Mouse (Mus musculus): ENCODE data around the gene Amfr. TPM values are rescaled to one million over a fixed set of nuclear protein-coding genes. Genes with fewer than 3 reads are reported as not detected.

Amfr gene
- polyA plus RNA-seq, 1 experiment from 2014 or later: 27.8 TPM

GRCm38 (mm10) chr8:93998961-93999360, 13.7 kb downstream of the Amfr start:
- ATAC-seq (ENCODE audit: insufficient read depth, low FRiP score): no peak

GRCm38 (mm10) chr8:93989739-93990138, 22.9 kb downstream of the Amfr start:
- no peak for ATAC-seq (ENCODE audit: insufficient read depth, low FRiP score)
- Histone ChIP-seq H3K4me2 (ENCODE audit: low read depth, low read length) (no peak overlapping the region), H3K9me3 (replicated peaks; ENCODE audit: control insufficient read depth, low read length) (no peaks in the 10 kb centered on the region), H3K4me1 (ENCODE audit: control insufficient read depth, insufficient read depth, low read length) (no peaks in the 10 kb centered on the region), H3K36me3 (ENCODE audit: control insufficient read depth, insufficient read depth, low read length) (peaks cover 21% of the 10 kb centered on the region), H3K4me3 (replicated peaks; ENCODE audit: low read length) (no peak overlapping the region), H3K27me3 (ENCODE audit: control insufficient read depth, insufficient read depth, low read length) (no peaks in the 10 kb centered on the region), H3K9ac (ENCODE audit: low read length) (no peak overlapping the region), H3K27ac (ENCODE audit: low read length) (no peak overlapping the region)
- 84% methylated on average over 4 of the region's 4 CpGs for WGBS

More at GRCm38 (mm10) chr8:93998961-93999360, 13.7 kb downstream of the Amfr start:
- 100% methylated on average over 2 of the region's 2 CpGs for WGBS
- Histone ChIP-seq H3K27me3 (ENCODE audit: control insufficient read depth, insufficient read depth, low read length) (no peaks in the 10 kb centered on the region), H3K4me1 (ENCODE audit: control insufficient read depth, insufficient read depth, low read length) (no peaks in the 10 kb centered on the region), H3K36me3 (ENCODE audit: control insufficient read depth, insufficient read depth, low read length) (peaks cover 27% of the 10 kb centered on the region; the same call in 1 of the 2 replicates), H3K9ac (ENCODE audit: low read length) (no peak overlapping the region), H3K4me2 (ENCODE audit: low read depth, low read length) (no peak overlapping the region), H3K4me3 (replicated peaks; ENCODE audit: low read length) (no peak overlapping the region), H3K9me3 (replicated peaks; ENCODE audit: control insufficient read depth, low read length) (no peaks in the 10 kb centered on the region), H3K27ac (ENCODE audit: low read length) (no peak overlapping the region)

DNA sequence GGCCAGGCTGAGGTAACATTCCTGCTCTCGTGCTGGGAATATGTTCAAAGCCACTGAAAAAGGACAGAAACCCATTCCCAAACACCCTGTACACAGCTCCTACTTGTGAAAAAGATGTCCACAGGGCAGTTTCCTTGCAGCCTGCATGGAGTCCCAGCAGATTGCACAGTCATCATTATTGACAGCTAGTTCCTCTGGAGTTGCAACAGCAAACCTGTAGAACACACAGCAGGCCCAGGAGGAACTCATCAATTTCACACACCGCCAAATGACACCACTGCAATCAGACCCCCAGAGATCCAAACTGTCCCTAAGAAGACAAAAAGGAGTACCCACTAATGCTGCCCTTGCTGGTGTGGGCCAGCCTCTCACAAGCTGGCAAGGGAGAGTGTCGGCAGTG, 27.9 kb downstream of the Amfr start:
- Histone ChIP-seq H3K9me3 (replicated peaks; ENCODE audit: control insufficient read depth, low read length) (no peaks in the 10 kb centered on the region), H3K4me2 (ENCODE audit: low read depth, low read length) (no peak overlapping the region), H3K27ac (ENCODE audit: low read length) (no peak overlapping the region), H3K4me3 (replicated peaks; ENCODE audit: low read length) (no peak overlapping the region), H3K27me3 (ENCODE audit: control insufficient read depth, insufficient read depth, low read length) (no peaks in the 10 kb centered on the region), H3K36me3 (ENCODE audit: control insufficient read depth, insufficient read depth, low read length) (peaks cover 13% of the 10 kb centered on the region), H3K9ac (ENCODE audit: low read length) (no peak overlapping the region), H3K4me1 (ENCODE audit: control insufficient read depth, insufficient read depth, low read length) (no peaks in the 10 kb centered on the region)
- 80% methylated on average over 3 of the region's 3 CpGs for WGBS
- ATAC-seq (ENCODE audit: insufficient read depth, low FRiP score): no peak

GRCm38 (mm10) chr8:93983827-93984226, 28.8 kb downstream of the Amfr start:
- no peak for ATAC-seq (ENCODE audit: insufficient read depth, low FRiP score)
- peaks cover 13% of the 10 kb centered on the region for H3K36me3 ChIP-seq (ENCODE audit: control insufficient read depth, insufficient read depth, low read length)
- H3K9me3 ChIP-seq (replicated peaks; ENCODE audit: control insufficient read depth, low read length): no peaks in the 10 kb centered on the region
- no peaks in the 10 kb centered on the region for H3K4me1 ChIP-seq (ENCODE audit: control insufficient read depth, insufficient read depth, low read length)
- no peak overlapping the region for H3K4me2 ChIP-seq (ENCODE audit: low read depth, low read length)
- H3K4me3 ChIP-seq (replicated peaks; ENCODE audit: low read length): no peak overlapping the region
- no peaks in the 10 kb centered on the region for H3K27me3 ChIP-seq (ENCODE audit: control insufficient read depth, insufficient read depth, low read length)
- no peak overlapping the region for H3K27ac ChIP-seq (ENCODE audit: low read length)
- WGBS: 78% methylated on average over 3 of the region's 3 CpGs
- no peak overlapping the region for H3K9ac ChIP-seq (ENCODE audit: low read length)

DNA sequence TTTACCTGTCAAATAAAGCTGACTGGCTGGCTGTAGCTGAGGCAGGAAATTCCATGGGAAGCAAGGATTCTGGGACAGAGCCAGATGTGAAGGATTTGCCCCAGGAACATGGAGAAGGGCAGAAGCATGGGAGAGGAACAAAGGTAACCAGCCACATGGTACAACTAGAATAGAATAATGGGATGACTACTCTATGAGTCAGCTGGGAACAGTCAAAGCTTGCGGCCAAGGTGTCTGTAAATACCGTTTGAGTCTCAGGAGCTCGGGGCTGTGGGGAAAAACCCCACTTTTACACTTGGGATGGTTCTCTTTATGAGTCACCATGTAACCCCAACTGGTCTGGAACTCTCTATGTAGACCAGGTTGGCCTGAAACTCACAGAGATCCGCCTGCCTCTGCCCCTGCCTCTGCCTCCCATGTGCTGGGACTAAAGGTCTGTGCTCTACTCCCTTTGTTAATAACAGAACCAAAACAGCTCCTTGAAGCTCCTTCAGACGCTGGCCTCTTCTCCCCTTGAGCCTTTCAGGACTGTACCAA, 30.9 kb downstream of the Amfr start:
- Histone ChIP-seq H3K4me2 (ENCODE audit: low read depth, low read length) (no peak overlapping the region), H3K27me3 (ENCODE audit: control insufficient read depth, insufficient read depth, low read length) (no peaks in the 10 kb centered on the region), H3K4me3 (replicated peaks; ENCODE audit: low read length) (no peak overlapping the region), H3K4me1 (ENCODE audit: control insufficient read depth, insufficient read depth, low read length) (no peaks in the 10 kb centered on the region), H3K36me3 (ENCODE audit: control insufficient read depth, insufficient read depth, low read length) (peaks cover 18% of the 10 kb centered on the region), H3K9ac (ENCODE audit: low read length) (no peak overlapping the region), H3K27ac (ENCODE audit: low read length) (no peak overlapping the region), H3K9me3 (replicated peaks; ENCODE audit: control insufficient read depth, low read length) (no peaks in the 10 kb centered on the region)
- WGBS: 85% methylated on average over 5 of the region's 5 CpGs
- ATAC-seq (ENCODE audit: insufficient read depth, low FRiP score): no peak

DNA sequence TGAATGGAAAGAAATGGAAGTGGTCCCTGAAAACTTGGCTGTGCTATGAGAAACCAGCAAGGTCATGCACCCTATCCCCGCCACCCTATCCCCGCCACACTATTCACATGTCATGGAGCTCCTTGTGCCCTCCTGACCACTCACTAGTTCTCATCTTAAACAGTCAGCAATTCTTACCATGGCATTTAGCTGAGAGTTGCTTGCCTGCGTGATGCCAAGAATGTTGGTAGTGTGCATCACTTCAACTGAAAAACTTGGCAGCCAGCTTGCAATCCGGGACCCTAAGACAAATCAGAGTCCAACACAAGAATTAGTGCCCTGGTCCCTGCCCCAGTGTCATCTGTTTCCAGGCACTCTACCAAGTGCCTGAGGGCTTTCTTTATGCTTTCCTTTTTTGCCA, 32.5 kb downstream of the Amfr start:
- H3K4me3 ChIP-seq (replicated peaks; ENCODE audit: low read length): no peak overlapping the region
- no peaks in the 10 kb centered on the region for H3K4me1 ChIP-seq (ENCODE audit: control insufficient read depth, insufficient read depth, low read length)
- H3K27ac ChIP-seq (ENCODE audit: low read length): no peak overlapping the region
- no peak overlapping the region for H3K9ac ChIP-seq (ENCODE audit: low read length)
- no peak for ATAC-seq (ENCODE audit: insufficient read depth, low FRiP score)
- H3K36me3 ChIP-seq (ENCODE audit: control insufficient read depth, insufficient read depth, low read length): peaks cover 17% of the 10 kb centered on the region
- H3K27me3 ChIP-seq (ENCODE audit: control insufficient read depth, insufficient read depth, low read length): no peaks in the 10 kb centered on the region
- H3K9me3 ChIP-seq (replicated peaks; ENCODE audit: control insufficient read depth, low read length): no peaks in the 10 kb centered on the region
- WGBS: 92% methylated on average over 4 of the region's 4 CpGs
- no peak overlapping the region for H3K4me2 ChIP-seq (ENCODE audit: low read depth, low read length)

DNA sequence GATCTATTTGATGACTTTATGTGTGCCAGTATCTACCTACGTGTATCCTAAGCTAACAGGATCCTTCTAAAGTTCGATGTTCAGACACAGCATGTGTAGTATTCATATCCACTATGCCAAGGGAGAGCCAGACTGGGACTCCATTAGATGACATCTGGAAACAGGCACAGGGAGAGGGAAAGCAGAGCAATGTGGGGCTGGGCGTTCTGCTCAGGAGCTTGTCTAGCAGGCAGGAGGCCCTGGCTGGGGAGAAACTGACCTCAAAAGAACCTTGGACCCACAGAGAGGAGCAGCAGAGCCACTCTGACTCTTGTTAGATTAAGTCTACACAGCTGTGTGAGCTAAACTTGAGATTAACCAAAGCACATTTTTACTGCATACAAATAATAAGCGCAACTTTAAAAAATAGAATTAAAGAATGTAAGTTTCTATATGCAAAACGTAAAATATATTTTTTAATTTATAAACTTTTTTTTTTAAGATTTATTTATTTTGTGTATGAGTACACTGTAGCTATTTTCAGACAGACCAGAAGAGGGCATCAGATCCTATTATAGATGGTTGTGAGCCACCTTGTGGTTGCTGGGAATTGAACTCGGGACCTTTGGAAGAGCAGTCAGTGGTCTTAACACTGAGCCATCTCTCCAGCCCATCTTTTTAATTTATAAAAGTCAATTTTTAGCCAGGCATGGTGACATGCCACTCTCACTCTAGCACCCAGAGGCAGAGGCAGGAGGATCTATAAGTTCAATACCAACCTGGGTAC, 36.0 kb downstream of the Amfr start:
- Histone ChIP-seq H3K27ac (ENCODE audit: low read length) (no peak overlapping the region), H3K27me3 (ENCODE audit: control insufficient read depth, insufficient read depth, low read length) (no peaks in the 10 kb centered on the region), H3K9ac (ENCODE audit: low read length) (no peak overlapping the region), H3K36me3 (ENCODE audit: control insufficient read depth, insufficient read depth, low read length) (peaks cover 29% of the 10 kb centered on the region), H3K9me3 (replicated peaks; ENCODE audit: control insufficient read depth, low read length) (no peaks in the 10 kb centered on the region), H3K4me1 (ENCODE audit: control insufficient read depth, insufficient read depth, low read length) (no peaks in the 10 kb centered on the region), H3K4me2 (ENCODE audit: low read depth, low read length) (no peak overlapping the region), H3K4me3 (replicated peaks; ENCODE audit: low read length) (no peak overlapping the region)
- 90% methylated on average over 6 of the region's 6 CpGs for WGBS
- no peak for ATAC-seq (ENCODE audit: insufficient read depth, low FRiP score)

DNA sequence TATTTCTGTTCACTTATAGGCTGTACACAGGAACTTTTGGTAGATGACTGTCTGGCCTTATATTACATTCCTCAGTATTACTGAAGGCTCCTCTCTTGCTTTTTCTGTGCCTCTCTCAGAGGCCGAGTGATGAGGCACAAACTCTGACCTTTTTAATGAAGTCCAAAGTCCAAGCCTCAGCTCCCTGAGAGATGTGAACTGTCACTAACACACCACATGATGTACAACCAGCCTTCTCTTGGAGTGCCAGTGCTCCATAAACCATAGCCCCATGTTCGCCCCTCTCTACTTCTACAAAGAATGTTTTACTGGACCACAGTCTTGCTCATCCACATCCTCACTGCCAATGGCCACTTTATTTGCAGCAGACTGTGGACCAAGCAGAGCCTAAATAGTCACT, 37.3 kb downstream of the Amfr start:
- Histone ChIP-seq H3K9me3 (replicated peaks; ENCODE audit: control insufficient read depth, low read length) (no peaks in the 10 kb centered on the region), H3K27ac (ENCODE audit: low read length) (no peak overlapping the region), H3K4me1 (ENCODE audit: control insufficient read depth, insufficient read depth, low read length) (no peaks in the 10 kb centered on the region), H3K4me3 (replicated peaks; ENCODE audit: low read length) (no peak overlapping the region), H3K4me2 (ENCODE audit: low read depth, low read length) (no peak overlapping the region), H3K27me3 (ENCODE audit: control insufficient read depth, insufficient read depth, low read length) (no peaks in the 10 kb centered on the region), H3K36me3 (ENCODE audit: control insufficient read depth, insufficient read depth, low read length) (peaks cover 22% of the 10 kb centered on the region), H3K9ac (ENCODE audit: low read length) (no peak overlapping the region)
- WGBS: 85% methylated on average over 2 of the region's 2 CpGs
- no peak for ATAC-seq (ENCODE audit: insufficient read depth, low FRiP score)

GRCm38 (mm10) chr8:93974602-93975186, 37.9 kb downstream of the Amfr start:
- 69% methylated on average over 11 of the region's 11 CpGs for WGBS
- H3K9ac ChIP-seq (ENCODE audit: low read length): no peak overlapping the region
- peak; percentile 58; the same call in 1 of the 2 replicates for ATAC-seq (ENCODE audit: insufficient read depth, low FRiP score)
- no peak overlapping the region for H3K4me2 ChIP-seq (ENCODE audit: low read depth, low read length)
- no peaks in the 10 kb centered on the region for H3K27me3 ChIP-seq (ENCODE audit: control insufficient read depth, insufficient read depth, low read length)
- H3K27ac ChIP-seq (ENCODE audit: low read length): no peak overlapping the region
- H3K9me3 ChIP-seq (replicated peaks; ENCODE audit: control insufficient read depth, low read length): no peaks in the 10 kb centered on the region
- H3K36me3 ChIP-seq (ENCODE audit: control insufficient read depth, insufficient read depth, low read length): peaks cover 22% of the 10 kb centered on the region
- H3K4me1 ChIP-seq (ENCODE audit: control insufficient read depth, insufficient read depth, low read length): no peaks in the 10 kb centered on the region
- no peak overlapping the region for H3K4me3 ChIP-seq (replicated peaks; ENCODE audit: low read length)
